Mouse (Mus musculus) testis, postnatal 14 days (tissue): ENCODE measurements around the gene Stard10.

ENCODE experiments used
- DNase-seq: peaks from one replicate; pipeline ENCODE4 v3.0.0; 2021; ENCODE audit warnings: low spot score

The Stard10 gene

GRCm38 (mm10) chr7:101317014-101317413 lies at the start of gene Stard10:
Gene Stard10, plus strand, starts transcription at chr7:101317086.
- no peak for DNase-seq

GRCm38 (mm10) chr7:101267457-101268259 lies 49.2 kb upstream of the Stard10 start:
- no peak for DNase-seq

GRCm38 (mm10) chr7:101271602-101272001 lies 45.3 kb upstream of the Stard10 start:
- DNase-seq, result no peak

GRCm38 (mm10) chr7:101272466-101273160 lies 44.3 kb upstream of the Stard10 start:
- DNase-seq, result no peak

GRCm38 (mm10) chr7:101282721-101283120 lies 34.2 kb upstream of the Stard10 start:
- DNase-seq, result no peak

GRCm38 (mm10) chr7:101284504-101284903 lies 32.4 kb upstream of the Stard10 start:
- no peak for DNase-seq

- no peak for DNase-seq
These were observed 30.0 kb upstream of the Stard10 start for GRCm38 (mm10) chr7:101286891-101287290.

- DNase-seq, result no peak
These were observed 29.1 kb upstream of the Stard10 start for GRCm38 (mm10) chr7:101287820-101288219.

- no peak for DNase-seq
These were observed 28.4 kb upstream of the Stard10 start for GRCm38 (mm10) chr7:101288436-101288835.

- no peak for DNase-seq
These were observed 26.5 kb upstream of the Stard10 start for GRCm38 (mm10) chr7:101290401-101290800.

GRCm38 (mm10) chr7:101291211-101291610 lies 25.7 kb upstream of the Stard10 start:
- DNase-seq, result no peak

GRCm38 (mm10) chr7:101291641-101292040 lies 25.2 kb upstream of the Stard10 start:
- no peak for DNase-seq

- no peak for DNase-seq
These were observed 24.8 kb upstream of the Stard10 start for GRCm38 (mm10) chr7:101292086-101292485.

- DNase-seq, result no peak
These were observed 24.2 kb upstream of the Stard10 start for GRCm38 (mm10) chr7:101292696-101293095.

- DNase-seq, result no peak
These were observed 23.7 kb upstream of the Stard10 start for GRCm38 (mm10) chr7:101293138-101293537.

GRCm38 (mm10) chr7:101293611-101294010 lies 23.3 kb upstream of the Stard10 start:
- DNase-seq, result no peak

GRCm38 (mm10) chr7:101295438-101295837 lies 21.4 kb upstream of the Stard10 start:
- no peak for DNase-seq

GRCm38 (mm10) chr7:101296252-101297022 lies 20.4 kb upstream of the Stard10 start:
- peak; percentile 79 for DNase-seq

GRCm38 (mm10) chr7:101297023-101297405 lies 19.9 kb upstream of the Stard10 start:
- no peak for DNase-seq

- DNase-seq, result no peak
These were observed 18.5 kb upstream of the Stard10 start for GRCm38 (mm10) chr7:101298375-101298774.

- no peak for DNase-seq
These were observed 15.5 kb upstream of the Stard10 start for GRCm38 (mm10) chr7:101301361-101301880.

GRCm38 (mm10) chr7:101301881-101302456 lies 14.9 kb upstream of the Stard10 start, which contains the start of gene Atg16l2:
Gene Atg16l2, minus strand, starts transcription at chr7:101302251.
- DNase-seq, result peak; percentile 85
